Mouse (Mus musculus) erythroblast, embryonic 14.5 days (primary cell): ENCODE measurements around the gene Ifna15.

Experiments
- GATA1 ChIP-seq: IDR thresholded peaks from 2 replicates; pipeline ENCODE4 v1.6.1; 2012; ENCODE audit warnings: low read length, inconsistent platforms, mixed read lengths
- TAL1 ChIP-seq: IDR thresholded peaks from 3 replicates; pipeline ENCODE4 v1.6.1; 2012; ENCODE audit warnings: low read length, inconsistent platforms, mixed read lengths

DNA sequence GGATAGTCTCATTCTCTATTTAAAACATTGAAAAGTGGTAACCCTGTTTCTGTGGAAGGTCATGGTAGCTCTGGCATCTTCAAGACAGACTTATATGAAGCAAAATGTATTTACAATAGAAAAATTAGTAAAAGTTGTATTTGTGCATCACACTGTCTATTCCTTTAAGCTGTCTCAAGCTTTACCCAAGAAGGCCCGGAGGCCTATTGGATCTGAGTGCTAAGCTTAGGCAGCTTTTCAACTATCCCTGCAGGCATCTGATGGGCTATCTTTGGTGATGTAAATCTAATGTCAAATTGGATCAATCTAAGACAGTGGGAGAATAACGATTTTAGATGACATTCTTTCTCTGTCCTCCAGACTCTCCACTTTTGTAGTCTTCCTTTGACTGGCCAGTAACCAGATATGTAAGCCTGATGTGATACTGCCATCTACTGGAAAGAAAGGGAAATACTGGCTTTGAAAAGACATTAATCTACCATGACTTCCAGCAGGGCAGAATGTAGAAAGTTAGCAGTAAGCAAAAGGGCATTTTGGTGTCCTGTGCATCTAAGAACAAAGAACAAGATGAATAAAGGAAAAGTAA lies 14.3 kb downstream of the Ifna15 start:
- TF ChIP-seq GATA1 (no peak), TAL1 (no peak)
